Mouse (Mus musculus) B cell, adult 2 months (primary cell): ENCODE data around the gene Plekha8.

ENCODE experiments used
- DNase-seq, 2 experiments: peaks; one replicate each; pipeline ENCODE4 v3.0.0; 2022

Gene Plekha8

GRCm38 (mm10) chr6:54586911-54587310 is 8.0 kb upstream of the Plekha8 start:
- DNase-seq, result no peak

GRCm38 (mm10) chr6:54587683-54588082 is 7.2 kb upstream of the Plekha8 start:
- no peak for DNase-seq

- DNase-seq, result no peak
Observed at GRCm38 (mm10) chr6:54588212-54588611, 6.7 kb upstream of the Plekha8 start.

GRCm38 (mm10) chr6:54590691-54591090 is 4.2 kb upstream of the Plekha8 start:
- DNase-seq, result no peak

GRCm38 (mm10) chr6:54591778-54592177 is 3.1 kb upstream of the Plekha8 start:
- DNase-seq, result no peak

GRCm38 (mm10) chr6:54592938-54593535 is 1.9 kb upstream of the Plekha8 start:
- peak; percentile 74 to 76 for DNase-seq

GRCm38 (mm10) chr6:54593766-54594468 is 994 bp upstream of the Plekha8 start:
- DNase-seq, result no peak

- DNase-seq, result no peak
Observed at GRCm38 (mm10) chr6:54595330-54595878, 493 bp downstream of the Plekha8 start.

GRCm38 (mm10) chr6:54597208-54597607 is 2.3 kb downstream of the Plekha8 start, which contains the start of gene Fkbp14:
Fkbp14 (minus strand) TSS chr6:54597308.
- DNase-seq, result no peak

GRCm38 (mm10) chr6:54597711-54598110 is 2.8 kb downstream of the Plekha8 start:
- DNase-seq, result no peak

GRCm38 (mm10) chr6:54600681-54601347 is 5.9 kb downstream of the Plekha8 start:
- DNase-seq, result no peak

- DNase-seq, result no peak
Observed at GRCm38 (mm10) chr6:54602891-54603290, 8.0 kb downstream of the Plekha8 start.

GRCm38 (mm10) chr6:54604001-54604715 is 9.2 kb downstream of the Plekha8 start:
- no peak for DNase-seq

GRCm38 (mm10) chr6:54606241-54606640 is 11.3 kb downstream of the Plekha8 start:
- DNase-seq, result no peak

- DNase-seq, result no peak
Observed at GRCm38 (mm10) chr6:54617363-54617762, 22.5 kb downstream of the Plekha8 start.

GRCm38 (mm10) chr6:54619530-54619929 is 24.6 kb downstream of the Plekha8 start:
- DNase-seq, result no peak

- no peak for DNase-seq
Observed at GRCm38 (mm10) chr6:54620357-54620756, 25.4 kb downstream of the Plekha8 start.

GRCm38 (mm10) chr6:54628381-54628780 is 33.5 kb downstream of the Plekha8 start:
- no peak for DNase-seq

GRCm38 (mm10) chr6:54629734-54630133 is 34.8 kb downstream of the Plekha8 start:
- no peak for DNase-seq

- peak in 1 of 2 experiments; percentile 5 for DNase-seq
Observed at GRCm38 (mm10) chr6:54631462-54631861, 36.6 kb downstream of the Plekha8 start.

GRCm38 (mm10) chr6:54639877-54640276 is 45.0 kb downstream of the Plekha8 start:
- DNase-seq, result no peak

GRCm38 (mm10) chr6:54641953-54642352 is 47.0 kb downstream of the Plekha8 start:
- DNase-seq, result no peak

GRCm38 (mm10) chr6:54643181-54643580 is 48.3 kb downstream of the Plekha8 start:
- no peak for DNase-seq
